Mouse (Mus musculus): ENCODE results near the gene Frmd4a. TPM values are rescaled to one million over a fixed set of nuclear protein-coding genes. Genes with fewer than 3 reads are reported as not detected.

The Frmd4a gene
- polyA plus RNA-seq, 1 experiment: 106 TPM

DNA sequence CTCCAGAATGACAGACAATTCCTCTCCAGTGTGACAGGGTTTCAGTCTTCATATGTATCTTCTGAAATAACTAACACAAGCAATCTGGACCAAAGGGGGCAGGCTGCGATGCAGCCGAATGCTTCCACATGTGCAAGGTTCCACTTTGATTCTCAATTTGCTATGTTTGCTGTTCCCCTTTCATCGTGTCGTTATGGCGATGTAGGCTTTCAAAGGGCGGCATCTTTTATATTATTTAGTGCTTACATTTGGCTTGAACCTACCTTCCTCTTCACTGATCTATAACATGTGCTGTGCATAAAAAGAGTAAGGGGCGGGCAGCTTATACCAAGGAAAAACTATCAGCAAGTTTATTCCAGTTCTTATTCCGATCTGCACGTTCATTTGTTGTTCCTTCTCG, 322.9 kb downstream of the Frmd4a start:
- TF ChIP-seq CTCF (IDR thresholded peaks at IDR 0.05; ENCODE audit: borderline replicate concordance, extremely low read depth, insufficient read depth, insufficient read length): no peak

DNA sequence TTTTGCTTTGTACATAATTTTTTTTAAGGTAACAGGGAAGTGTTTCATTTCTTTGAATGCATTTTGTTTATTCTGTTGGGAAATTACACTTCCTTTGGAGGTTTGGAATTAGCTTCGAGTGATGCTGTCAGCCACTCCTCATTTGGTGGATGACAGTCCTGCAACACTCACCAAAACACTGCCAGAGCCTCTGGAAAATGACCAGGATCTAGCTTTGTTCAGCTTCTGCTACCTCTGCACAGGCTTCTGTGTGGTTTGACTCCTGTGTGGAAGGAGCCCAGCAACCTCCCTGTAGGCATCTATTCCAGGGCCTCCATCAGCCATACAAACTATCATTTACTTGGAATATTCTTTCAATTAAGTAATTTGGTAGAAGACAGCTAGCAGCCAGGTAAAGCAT, 323.6 kb downstream of the Frmd4a start:
- TF ChIP-seq CTCF (IDR thresholded peaks at IDR 0.05; ENCODE audit: borderline replicate concordance, extremely low read depth, insufficient read depth, insufficient read length) (no peak), POLR2A (IDR thresholded peaks at IDR 0.05; ENCODE audit: borderline replicate concordance, extremely low read depth, insufficient read depth, insufficient read length, poor library complexity, severe bottlenecking) (no peak)
- DNase-seq (ENCODE audit: low read depth): no peak

More for the DNA sequence above, 322.9 kb downstream of the Frmd4a start:
- DNase-seq (ENCODE audit: low read depth): no peak

DNA sequence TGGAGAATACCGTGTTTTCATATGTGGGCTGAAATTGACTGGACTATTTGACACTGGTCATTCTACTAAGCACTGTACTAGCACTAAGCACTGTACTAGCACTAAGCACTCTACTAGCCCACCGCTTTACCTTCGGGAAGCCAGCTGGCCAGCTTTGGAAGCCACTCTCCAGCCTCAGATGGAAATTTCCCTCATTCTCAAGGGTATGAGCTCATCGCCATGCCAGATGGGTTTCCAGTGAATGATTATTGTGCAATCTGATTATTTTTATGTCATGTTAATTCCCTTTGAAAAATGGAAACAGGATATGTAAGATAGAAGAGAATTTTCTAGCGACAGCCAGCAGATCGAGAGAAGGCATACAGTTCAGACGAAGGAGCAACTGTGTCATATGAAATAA, 324.5 kb downstream of the Frmd4a start:
- DNase-seq (ENCODE audit: low read depth): no peak
- TF ChIP-seq CTCF (IDR thresholded peaks at IDR 0.05; ENCODE audit: borderline replicate concordance, extremely low read depth, insufficient read depth, insufficient read length): no peak
- no peak for TF ChIP-seq POLR2A (IDR thresholded peaks at IDR 0.05; ENCODE audit: borderline replicate concordance, extremely low read depth, insufficient read depth, insufficient read length, poor library complexity, severe bottlenecking)

DNA sequence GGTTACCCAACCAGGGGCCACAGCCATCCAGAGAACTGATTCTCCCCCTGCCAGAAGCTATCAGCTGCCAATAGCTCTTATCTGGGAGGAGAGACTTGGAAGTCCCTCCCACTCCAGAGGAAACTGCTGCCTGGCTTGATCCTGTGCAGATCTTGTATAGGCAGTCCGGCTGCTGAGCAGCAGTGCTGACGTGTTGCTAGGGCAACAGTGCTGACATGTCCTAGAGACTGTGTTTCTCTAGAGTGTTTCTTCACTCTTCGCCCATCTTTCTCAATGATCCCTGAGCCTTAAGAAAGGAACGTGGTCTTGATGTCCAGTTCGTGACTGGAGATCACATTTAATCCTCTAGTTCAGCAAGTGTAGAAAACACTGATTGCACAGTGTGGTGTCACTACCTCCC, 326.9 kb downstream of the Frmd4a start:
- TF ChIP-seq POLR2A (IDR thresholded peaks at IDR 0.05; ENCODE audit: borderline replicate concordance, extremely low read depth, insufficient read depth, insufficient read length, poor library complexity, severe bottlenecking) (no peak), CTCF (IDR thresholded peaks at IDR 0.05; ENCODE audit: borderline replicate concordance, extremely low read depth, insufficient read depth, insufficient read length) (no peak)
- DNase-seq (ENCODE audit: low read depth): no peak

DNA sequence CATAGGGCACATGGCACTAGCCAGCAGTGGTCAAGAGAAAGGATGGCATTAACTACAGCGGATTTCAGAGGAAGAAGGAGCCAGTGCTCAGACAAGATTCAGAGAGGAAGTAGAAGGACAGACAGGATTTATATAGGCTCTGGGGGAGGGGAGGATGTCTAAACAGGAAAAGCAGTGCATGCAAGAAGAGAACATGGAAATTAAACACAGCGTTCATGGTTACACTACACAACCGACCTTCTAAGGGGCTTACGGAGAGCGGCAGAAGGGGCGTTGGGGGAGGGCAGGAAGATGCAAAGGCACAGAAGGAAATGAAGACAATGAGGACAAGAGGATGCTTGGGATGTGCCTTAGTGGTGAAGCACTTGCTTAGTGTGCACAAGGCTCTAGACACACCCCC, 328.7 kb downstream of the Frmd4a start:
- TF ChIP-seq CTCF (IDR thresholded peaks at IDR 0.05; ENCODE audit: borderline replicate concordance, extremely low read depth, insufficient read depth, insufficient read length) (no peak), POLR2A (IDR thresholded peaks at IDR 0.05; ENCODE audit: borderline replicate concordance, extremely low read depth, insufficient read depth, insufficient read length, poor library complexity, severe bottlenecking) (no peak)
- no peak for DNase-seq (ENCODE audit: low read depth)

DNA sequence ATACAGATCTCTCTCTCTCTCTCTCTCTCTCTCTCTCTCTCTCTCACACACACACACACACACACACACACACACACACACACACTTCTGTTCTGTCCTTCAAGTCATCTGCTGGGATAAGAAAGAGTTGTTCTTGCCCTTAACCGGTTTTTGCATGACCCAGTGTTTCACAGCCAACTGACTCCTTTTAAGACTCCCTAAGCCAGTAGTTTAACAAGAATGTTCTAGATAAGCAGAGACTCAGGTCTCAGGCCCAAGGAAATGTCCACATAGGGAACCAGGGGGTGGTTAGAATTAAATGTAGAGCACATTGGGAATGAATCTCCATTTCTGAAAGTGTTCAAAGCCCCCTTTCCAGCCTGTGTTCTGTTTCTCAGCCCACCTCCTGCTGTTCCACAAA, 329.4 kb downstream of the Frmd4a start:
- no peak for TF ChIP-seq CTCF (IDR thresholded peaks at IDR 0.05; ENCODE audit: borderline replicate concordance, extremely low read depth, insufficient read depth, insufficient read length)
- DNase-seq (ENCODE audit: low read depth): no peak

DNA sequence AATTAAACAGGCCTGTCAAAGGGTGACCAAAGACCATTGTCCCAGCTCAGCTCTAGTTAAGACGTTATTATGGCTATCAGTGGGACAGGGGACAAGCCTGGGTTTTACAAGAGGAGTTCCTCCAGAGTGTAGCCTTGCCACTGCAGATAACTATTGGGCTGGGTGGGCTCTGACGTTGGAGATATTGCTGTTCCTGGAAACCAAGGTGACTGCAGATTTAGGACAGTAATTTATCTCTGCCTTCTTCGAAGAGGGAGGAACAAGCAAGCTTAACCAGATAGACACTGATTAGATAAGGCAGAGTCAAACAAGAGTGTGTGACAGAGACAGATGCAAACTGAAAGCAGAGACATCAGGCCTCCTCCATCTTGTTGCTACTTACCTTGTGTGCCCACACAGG, 330.3 kb downstream of the Frmd4a start:
- no peak for TF ChIP-seq CTCF (IDR thresholded peaks at IDR 0.05; ENCODE audit: borderline replicate concordance, extremely low read depth, insufficient read depth, insufficient read length)
- no peak for DNase-seq (ENCODE audit: low read depth)

DNA sequence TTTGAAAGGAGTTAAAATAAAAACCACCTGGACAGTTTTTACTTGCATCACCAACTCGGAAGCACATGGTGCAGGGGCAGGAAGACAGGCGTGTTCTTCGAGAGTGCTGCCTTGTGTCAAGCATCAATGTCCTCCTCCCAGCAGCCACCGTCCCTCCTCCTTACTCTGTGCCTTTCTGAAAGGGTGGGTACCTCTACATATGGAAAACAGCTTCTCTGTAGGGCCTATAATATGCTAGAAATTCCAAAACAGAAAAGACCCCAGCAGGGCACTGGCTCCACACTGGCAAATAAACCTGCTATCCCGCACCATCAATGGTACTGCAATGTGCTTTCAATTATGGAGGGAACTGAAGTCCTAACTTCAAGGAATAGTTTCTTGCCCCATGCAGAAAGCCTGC, 331.0 kb downstream of the Frmd4a start:
- TF ChIP-seq CTCF (IDR thresholded peaks at IDR 0.05; ENCODE audit: borderline replicate concordance, extremely low read depth, insufficient read depth, insufficient read length): no peak
- no peak for TF ChIP-seq POLR2A (IDR thresholded peaks at IDR 0.05; ENCODE audit: borderline replicate concordance, extremely low read depth, insufficient read depth, insufficient read length, poor library complexity, severe bottlenecking)
- no peak for DNase-seq (ENCODE audit: low read depth)

DNA sequence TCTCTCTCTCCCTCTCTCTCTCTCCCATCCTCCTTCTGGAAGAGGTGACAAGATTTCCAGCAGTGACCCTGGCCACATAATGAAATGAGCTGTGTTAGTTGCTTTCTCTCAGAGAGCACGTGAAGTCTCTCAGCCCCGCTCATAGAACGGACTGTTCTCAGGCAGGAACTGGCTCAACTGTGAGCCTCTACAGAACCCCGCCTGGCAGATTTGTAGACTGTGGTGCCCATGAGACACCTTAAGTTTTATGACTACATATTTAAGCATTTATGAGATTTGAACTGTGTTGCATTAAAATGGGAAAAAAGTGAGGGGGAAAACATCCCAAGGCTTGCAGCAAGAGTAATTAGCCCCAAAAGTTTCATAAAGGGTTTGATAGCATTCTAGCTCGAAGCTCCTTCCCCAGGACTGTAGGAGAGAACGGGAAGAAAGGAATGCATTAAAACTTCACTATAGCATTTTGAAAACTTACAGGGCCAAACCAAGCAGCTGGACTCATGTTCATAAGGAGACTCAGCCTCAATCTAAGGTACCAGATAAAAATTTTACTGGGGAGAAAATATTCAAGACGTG, 339.4 kb downstream of the Frmd4a start:
- DNase-seq (ENCODE audit: low read depth): no peak
- no peak for TF ChIP-seq POLR2A (IDR thresholded peaks at IDR 0.05; ENCODE audit: borderline replicate concordance, extremely low read depth, insufficient read depth, insufficient read length, poor library complexity, severe bottlenecking)
- no peak for TF ChIP-seq CTCF (IDR thresholded peaks at IDR 0.05; ENCODE audit: borderline replicate concordance, extremely low read depth, insufficient read depth, insufficient read length)

DNA sequence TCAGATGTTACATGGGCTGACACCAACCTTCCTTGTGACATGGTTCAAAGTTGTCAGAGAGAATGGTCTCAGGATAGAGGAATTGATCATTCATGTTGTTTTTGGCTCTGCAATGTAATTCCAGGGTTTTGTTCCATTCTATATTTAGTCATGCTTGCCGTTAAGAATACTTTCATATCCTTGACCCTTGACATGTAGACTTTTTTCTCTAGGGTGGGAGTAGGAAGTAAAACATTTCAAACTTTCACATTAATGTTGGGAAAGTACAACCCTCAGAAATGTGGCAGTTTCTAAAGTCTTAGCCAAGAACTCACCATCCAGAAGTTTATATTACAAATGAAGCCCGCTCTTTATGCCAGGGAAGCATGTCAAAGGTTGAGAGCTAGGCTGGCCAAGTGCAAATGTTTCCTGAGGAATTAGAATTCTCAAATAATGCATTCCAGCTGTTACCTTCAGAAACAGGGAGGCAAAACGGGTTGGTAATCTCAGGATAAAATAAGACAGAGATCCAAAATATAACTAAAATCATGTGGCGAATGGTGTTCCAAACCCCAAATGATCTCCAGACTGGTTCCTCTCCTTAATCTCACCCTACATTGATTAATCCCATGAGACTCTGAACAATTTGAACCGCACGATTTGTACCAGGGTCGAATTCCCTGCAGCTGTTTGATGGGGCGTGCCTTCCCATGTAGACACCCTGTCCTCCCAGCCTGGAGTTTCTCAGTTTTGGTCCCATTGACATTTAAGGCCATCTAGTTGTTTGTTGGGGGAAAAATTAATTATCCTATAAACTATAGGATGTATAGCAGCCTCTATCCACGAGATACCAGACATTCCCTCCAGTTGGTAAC, 344.7 kb downstream of the Frmd4a start:
- TF ChIP-seq CTCF (IDR thresholded peaks at IDR 0.05; ENCODE audit: borderline replicate concordance, extremely low read depth, insufficient read depth, insufficient read length): no peak
- no peak for TF ChIP-seq POLR2A (IDR thresholded peaks at IDR 0.05; ENCODE audit: borderline replicate concordance, extremely low read depth, insufficient read depth, insufficient read length, poor library complexity, severe bottlenecking)
- DNase-seq (ENCODE audit: low read depth): no peak

DNA sequence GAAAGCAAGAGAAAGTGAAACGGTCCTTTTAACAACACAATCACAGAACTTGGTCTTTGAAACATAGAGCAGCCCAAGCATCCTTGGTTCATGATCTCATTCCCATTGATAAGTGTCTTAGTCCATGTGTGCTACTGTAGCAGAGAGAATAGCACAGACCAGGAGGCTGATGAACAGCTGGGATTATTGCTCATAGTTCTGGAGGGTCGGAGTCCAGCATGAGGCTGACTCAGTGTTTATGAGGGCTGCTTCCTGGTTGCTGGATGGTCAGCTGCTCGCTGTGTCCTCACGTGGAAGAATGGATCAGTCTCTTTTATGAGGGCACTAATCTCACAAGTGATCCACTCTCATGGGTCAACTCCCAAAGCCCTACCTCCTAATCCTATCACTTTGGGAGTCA, 347.4 kb downstream of the Frmd4a start:
- TF ChIP-seq CTCF (IDR thresholded peaks at IDR 0.05; ENCODE audit: borderline replicate concordance, extremely low read depth, insufficient read depth, insufficient read length) (no peak), POLR2A (IDR thresholded peaks at IDR 0.05; ENCODE audit: borderline replicate concordance, extremely low read depth, insufficient read depth, insufficient read length, poor library complexity, severe bottlenecking) (no peak)
- no peak for DNase-seq (ENCODE audit: low read depth)

DNA sequence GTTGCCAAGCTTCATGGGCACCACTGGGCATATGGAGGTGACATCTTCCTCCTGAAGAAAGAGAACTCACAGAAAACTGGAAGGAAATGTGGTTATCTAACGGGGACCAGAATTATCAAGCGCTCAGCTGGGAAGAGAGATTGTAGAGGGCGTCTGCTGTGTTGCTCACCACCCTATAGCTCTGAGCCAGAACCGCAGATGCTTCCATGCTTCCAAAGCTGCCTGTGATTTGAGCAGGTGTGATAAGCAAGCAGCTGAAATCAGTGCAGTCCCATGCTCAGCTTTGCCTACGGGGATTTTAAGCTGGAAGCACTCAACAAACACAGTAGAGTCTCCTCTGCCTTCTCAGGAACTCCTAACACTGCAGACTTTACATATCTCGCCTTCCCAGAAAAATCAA, 351.0 kb downstream of the Frmd4a start:
- TF ChIP-seq POLR2A (IDR thresholded peaks at IDR 0.05; ENCODE audit: borderline replicate concordance, extremely low read depth, insufficient read depth, insufficient read length, poor library complexity, severe bottlenecking) (no peak), CTCF (IDR thresholded peaks at IDR 0.05; ENCODE audit: borderline replicate concordance, extremely low read depth, insufficient read depth, insufficient read length) (no peak)

More for the DNA sequence above, 351.0 kb downstream of the Frmd4a start:
- peak; percentile 60 for DNase-seq (ENCODE audit: low read depth)
